Mouse (Mus musculus) right cerebral cortex, adult 18-20 months (tissue): ENCODE measurements at regions not wholly inside any gene's neighbourhood (a gene's known extent, or its start where the extent isn't known, plus 50 kb on each side); places are given as distances from the start of the nearest gene placed in this dataset.

Experiments
- DNase-seq: peaks from one replicate; pipeline ENCODE4 v3.0.0; 2022; ENCODE audit warnings: mixed read lengths

DNA sequence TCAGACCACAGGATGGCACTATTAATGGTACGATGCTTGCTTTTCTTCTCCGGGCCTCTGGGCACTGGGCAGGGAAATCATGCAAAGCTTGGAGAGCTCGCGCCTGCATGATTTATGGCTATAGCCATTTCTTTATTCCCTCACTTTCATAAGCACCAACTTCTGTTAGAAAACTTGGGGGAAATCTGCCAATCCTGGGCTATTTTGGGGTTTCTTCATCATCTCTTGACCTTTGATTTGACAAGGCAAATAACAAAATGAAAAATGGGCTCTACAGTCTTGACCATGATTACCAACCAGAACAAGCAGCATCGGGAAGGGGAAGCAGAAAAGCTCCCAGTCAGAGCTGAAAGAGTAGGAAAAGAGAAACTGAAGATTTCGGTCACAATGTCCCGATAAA lies 57.1 kb upstream of the Fbxl4 start:
- DNase-seq: no peak

DNA sequence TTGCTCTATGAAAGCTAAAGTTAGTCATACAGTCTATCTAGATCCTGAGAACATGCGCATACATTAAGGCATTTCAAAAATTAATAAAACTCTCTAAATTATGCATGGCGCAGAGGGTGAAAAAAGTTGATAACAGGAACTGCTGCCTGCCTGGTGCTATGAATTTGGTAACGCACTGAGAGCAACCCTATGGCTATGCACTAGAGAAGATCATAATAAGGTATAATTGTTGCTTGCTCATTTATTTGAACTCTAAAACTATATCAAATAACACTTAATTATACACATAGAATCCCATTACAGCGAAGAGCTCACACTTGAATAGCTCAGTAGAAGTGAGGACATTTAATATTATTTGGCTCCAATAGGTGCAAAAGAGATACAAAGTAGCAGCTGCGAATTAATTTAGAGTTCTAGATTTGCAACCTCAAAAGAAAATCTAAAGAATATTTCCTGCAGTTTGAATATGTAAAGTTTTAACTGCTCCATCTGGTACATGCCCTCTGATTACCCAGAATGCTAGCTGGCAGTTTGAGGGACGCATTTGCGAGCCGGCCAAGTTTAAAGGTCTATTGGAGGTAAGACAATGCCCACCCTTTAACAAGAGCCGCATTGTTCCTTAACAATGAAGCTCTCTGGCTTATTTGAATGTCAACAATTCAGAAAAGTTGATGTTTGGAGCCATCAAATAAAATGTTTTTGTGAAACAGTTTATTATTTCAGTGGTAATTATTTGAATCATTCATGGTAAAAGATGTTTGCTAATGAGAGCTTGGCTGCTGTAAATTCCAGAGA lies 56.0 kb upstream of the Fbxl4 start:
- DNase-seq: no peak

GRCm38 (mm10) chr4:22301943-22302215 lies 55.5 kb upstream of the Fbxl4 start:
- no peak for DNase-seq

DNA sequence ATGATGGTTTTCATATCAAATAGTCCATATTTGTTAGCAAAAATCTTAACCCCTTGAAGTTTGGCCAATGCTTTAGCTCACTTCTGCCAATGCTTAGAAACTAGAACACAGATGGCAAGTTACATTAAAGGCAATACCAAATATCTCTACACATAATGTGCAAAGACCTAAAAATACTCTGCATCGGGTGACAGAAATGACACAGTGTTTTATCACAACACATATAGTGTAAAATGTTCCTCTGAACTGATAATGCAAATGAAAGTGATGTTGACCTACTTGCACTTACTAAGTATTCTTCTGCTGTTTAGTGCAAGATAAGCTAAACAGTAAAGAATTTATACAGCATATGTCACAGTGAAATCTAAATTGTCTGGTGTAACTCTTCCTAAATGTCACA lies 55.1 kb upstream of the Fbxl4 start:
- no peak for DNase-seq
